Mouse (Mus musculus): ENCODE measurements around the gene Ddx47. TPM values are rescaled to one million over a fixed set of nuclear protein-coding genes. Genes with fewer than 3 reads are reported as not detected.

Gene Ddx47
- total and polyA plus RNA-seq, 2 experiments from 2014 or later, result 35.8 to 51.4 TPM

DNA sequence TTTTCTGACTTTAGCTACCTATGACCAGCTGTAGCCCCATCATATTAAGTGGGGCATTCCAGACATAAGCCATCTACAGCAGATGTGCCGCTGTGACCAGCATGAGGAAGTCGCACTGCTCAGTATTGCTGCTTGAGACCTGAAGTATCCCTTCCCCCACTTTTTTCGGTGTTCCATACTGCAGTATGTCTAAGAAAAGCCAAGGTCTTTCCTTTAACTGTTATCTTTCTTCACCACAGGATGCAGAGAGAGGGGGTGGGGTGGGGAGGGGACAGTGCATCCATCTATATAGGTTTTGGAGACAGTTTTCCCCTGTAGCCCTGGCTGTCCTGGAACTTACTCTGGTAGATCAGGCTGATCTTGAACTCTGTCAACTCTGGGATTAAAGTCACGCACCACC, 5.0 kb upstream of the Ddx47 start:
- no peaks in the 10 kb centered on the region for H3K27me3 ChIP-seq (ENCODE audit: control insufficient read depth, insufficient read depth, low read length)
- WGBS, result 73% methylated on average over 4 of the region's 4 CpGs
- DNase-seq (ENCODE audit: low spot score) (no peak), ATAC-seq (ENCODE audit: insufficient read depth, low read depth) (no peak)
- H3K4me3 ChIP-seq (ENCODE audit: low read depth, low read length), result no peak overlapping the region
- H3K9ac ChIP-seq (replicated peaks; ENCODE audit: low read depth, low read length), result no peak overlapping the region
- no peaks in the 10 kb centered on the region for H3K36me3 ChIP-seq (replicated peaks; ENCODE audit: control insufficient read depth, insufficient read depth, low read length)
- no peak overlapping the region for H3K27ac ChIP-seq (ENCODE audit: low read depth)
- TF ChIP-seq EP300 (IDR thresholded peaks at IDR 0.05; ENCODE audit: low read depth) (no peak), CTCF (IDR thresholded peaks at IDR 0.05; ENCODE audit: low read depth) (no peak)
- no peaks in the 10 kb centered on the region for H3K9me3 ChIP-seq (replicated peaks; ENCODE audit: control insufficient read depth, low read length)
- no peak overlapping the region for H3K4me2 ChIP-seq (ENCODE audit: low read depth, low read length)
- no peaks in the 10 kb centered on the region for H3K4me1 ChIP-seq (ENCODE audit: control insufficient read depth, insufficient read depth)

DNA sequence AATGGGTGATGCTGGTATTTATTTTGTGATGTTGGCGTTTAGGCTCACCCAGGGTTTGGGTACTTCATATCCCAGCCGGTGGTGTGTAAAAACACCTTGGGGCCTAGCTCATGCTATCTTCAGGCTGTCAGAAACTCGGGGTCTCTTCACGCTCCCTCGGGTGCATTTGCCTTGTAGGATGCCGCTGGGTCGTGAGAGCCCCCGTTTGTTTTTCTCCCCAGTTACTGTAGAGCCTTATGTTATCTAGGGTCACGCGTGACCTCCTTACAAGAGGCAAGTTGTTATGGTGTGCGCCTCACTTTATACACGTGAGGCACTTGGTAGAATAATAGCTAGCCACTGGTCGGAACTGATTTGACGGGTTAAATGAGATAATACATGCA, 313 bp downstream of the Ddx47 start:
- Histone ChIP-seq H3K9ac (replicated peaks; ENCODE audit: low read depth, low read length) (peak overlapping the region; percentile 81), H3K27ac (ENCODE audit: low read depth) (peak overlapping the region; percentile 1; the same call in 1 of the 2 replicates), H3K36me3 (replicated peaks; ENCODE audit: control insufficient read depth, insufficient read depth, low read length) (peaks cover 33% of the 10 kb centered on the region), H3K27me3 (ENCODE audit: control insufficient read depth, insufficient read depth, low read length) (no peaks in the 10 kb centered on the region), H3K9me3 (replicated peaks; ENCODE audit: control insufficient read depth, low read length) (no peaks in the 10 kb centered on the region), H3K4me3 (ENCODE audit: low read depth, low read length) (peak overlapping the region; percentile 83), H3K4me1 (ENCODE audit: control insufficient read depth, insufficient read depth) (peaks cover 6% of the 10 kb centered on the region; the same call in 1 of the 2 replicates), H3K4me2 (ENCODE audit: low read depth, low read length) (peak overlapping the region; percentile 80)
- no peak for DNase-seq (ENCODE audit: low spot score)
- WGBS, result under 1% methylated on average over 14 of the region's 14 CpGs
- peak; percentile 10; the same call in 1 of the 2 replicates for ATAC-seq (ENCODE audit: insufficient read depth, low read depth)
- TF ChIP-seq EP300 (IDR thresholded peaks at IDR 0.05; ENCODE audit: low read depth) (0 out of 2 replicates have a peak, but pooled peaks have one; percentile 16), CTCF (IDR thresholded peaks at IDR 0.05; ENCODE audit: low read depth) (no peak)

DNA sequence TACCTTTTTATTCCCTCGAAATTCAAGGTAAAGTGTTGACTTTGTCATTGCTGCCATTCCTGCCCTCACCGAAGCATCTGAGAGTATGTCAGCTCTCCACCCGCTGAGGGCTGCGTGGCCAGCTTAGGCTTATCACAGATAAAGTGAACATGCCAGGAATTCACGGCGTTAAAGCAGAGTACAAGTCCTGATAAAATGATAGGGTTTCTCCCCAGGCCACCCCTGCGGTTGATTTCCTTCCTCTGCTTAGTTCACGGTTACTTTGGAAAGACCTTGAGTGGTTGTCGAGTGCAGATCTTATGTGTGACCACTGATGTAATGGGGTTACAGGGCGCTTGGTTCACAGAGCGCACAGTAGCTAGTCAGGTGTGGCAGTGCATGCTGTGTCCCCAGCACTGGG, 5.8 kb downstream of the Ddx47 start:
- no peak for DNase-seq (ENCODE audit: low spot score)
- Histone ChIP-seq H3K36me3 (replicated peaks; ENCODE audit: control insufficient read depth, insufficient read depth, low read length) (peaks cover 85% of the 10 kb centered on the region), H3K4me3 (ENCODE audit: low read depth, low read length) (no peak overlapping the region), H3K27me3 (ENCODE audit: control insufficient read depth, insufficient read depth, low read length) (no peaks in the 10 kb centered on the region), H3K27ac (ENCODE audit: low read depth) (no peak overlapping the region), H3K9me3 (replicated peaks; ENCODE audit: control insufficient read depth, low read length) (no peaks in the 10 kb centered on the region), H3K4me2 (ENCODE audit: low read depth, low read length) (no peak overlapping the region), H3K4me1 (ENCODE audit: control insufficient read depth, insufficient read depth) (peaks cover 2% of the 10 kb centered on the region; the same call in 1 of the 2 replicates), H3K9ac (replicated peaks; ENCODE audit: low read depth, low read length) (no peak overlapping the region)
- WGBS, result 43% methylated on average over 11 of the region's 11 CpGs
- TF ChIP-seq CTCF (IDR thresholded peaks at IDR 0.05; ENCODE audit: low read depth) (no peak), EP300 (IDR thresholded peaks at IDR 0.05; ENCODE audit: low read depth) (no peak)
- ATAC-seq (ENCODE audit: insufficient read depth, low read depth), result no peak

DNA sequence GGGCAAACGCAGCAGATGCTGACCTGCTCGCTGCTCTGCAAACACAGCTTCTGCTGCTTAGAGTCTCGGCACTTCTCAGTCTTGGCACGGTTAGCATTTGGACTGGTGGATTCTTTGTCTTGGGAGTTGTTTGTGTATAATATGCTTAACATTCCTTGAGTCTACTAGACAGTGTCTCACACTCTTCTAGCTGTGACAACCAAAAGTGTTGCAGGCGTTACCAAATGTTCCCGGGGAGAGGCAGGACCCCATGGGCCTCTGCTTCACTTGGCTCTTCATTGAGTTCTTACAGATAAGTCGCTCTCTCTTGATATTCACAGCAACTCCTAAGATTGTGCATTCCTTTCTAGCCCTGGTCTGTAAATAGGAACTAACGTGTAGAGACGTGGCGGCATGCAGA, 8.2 kb downstream of the Ddx47 start:
- no peak overlapping the region for H3K27ac ChIP-seq (ENCODE audit: low read depth)
- no peaks in the 10 kb centered on the region for H3K9me3 ChIP-seq (replicated peaks; ENCODE audit: control insufficient read depth, low read length)
- ATAC-seq (ENCODE audit: insufficient read depth, low read depth) (no peak), DNase-seq (ENCODE audit: low spot score) (no peak)
- no peak overlapping the region for H3K9ac ChIP-seq (replicated peaks; ENCODE audit: low read depth, low read length)
- H3K4me1 ChIP-seq (ENCODE audit: control insufficient read depth, insufficient read depth), result no peaks in the 10 kb centered on the region
- no peaks in the 10 kb centered on the region for H3K27me3 ChIP-seq (ENCODE audit: control insufficient read depth, insufficient read depth, low read length)
- H3K36me3 ChIP-seq (replicated peaks; ENCODE audit: control insufficient read depth, insufficient read depth, low read length), result peaks cover 97% of the 10 kb centered on the region
- TF ChIP-seq CTCF (IDR thresholded peaks at IDR 0.05; ENCODE audit: low read depth) (no peak), EP300 (IDR thresholded peaks at IDR 0.05; ENCODE audit: low read depth) (no peak)
- WGBS, result 53% methylated on average over 10 of the region's 10 CpGs
- H3K4me3 ChIP-seq (ENCODE audit: low read depth, low read length), result no peak overlapping the region
- no peak overlapping the region for H3K4me2 ChIP-seq (ENCODE audit: low read depth, low read length)

DNA sequence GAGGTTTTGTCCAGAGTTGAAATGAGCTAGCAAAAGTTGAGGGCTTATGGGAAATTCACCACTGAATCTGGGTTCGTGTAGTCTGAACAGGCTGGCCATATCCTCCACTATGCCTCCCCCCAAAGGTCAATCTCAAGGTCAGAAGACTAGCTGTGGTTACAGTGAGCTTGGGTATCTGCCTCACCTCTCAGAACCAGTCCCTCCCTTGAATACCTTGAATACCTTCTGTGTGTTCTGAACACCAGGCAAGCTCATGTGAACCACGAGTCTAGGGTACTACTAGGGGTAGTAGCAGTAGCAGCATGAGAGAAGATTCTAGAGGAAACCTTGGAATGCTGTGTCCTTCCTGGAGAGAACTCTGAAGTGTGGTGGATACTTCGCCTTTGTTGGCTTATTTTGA, 10.2 kb downstream of the Ddx47 start:
- Histone ChIP-seq H3K36me3 (replicated peaks; ENCODE audit: control insufficient read depth, insufficient read depth, low read length) (peaks cover 79% of the 10 kb centered on the region), H3K27ac (ENCODE audit: low read depth) (no peak overlapping the region), H3K27me3 (ENCODE audit: control insufficient read depth, insufficient read depth, low read length) (no peaks in the 10 kb centered on the region), H3K4me3 (ENCODE audit: low read depth, low read length) (no peak overlapping the region), H3K4me2 (ENCODE audit: low read depth, low read length) (no peak overlapping the region), H3K9ac (replicated peaks; ENCODE audit: low read depth, low read length) (no peak overlapping the region), H3K9me3 (replicated peaks; ENCODE audit: control insufficient read depth, low read length) (no peaks in the 10 kb centered on the region), H3K4me1 (ENCODE audit: control insufficient read depth, insufficient read depth) (0 out of 2 replicates have a peak, but pooled peaks cover 2% of the 10 kb centered on the region)
- 74% methylated on average over 3 of the region's 3 CpGs for WGBS
- DNase-seq (ENCODE audit: low spot score) (no peak), ATAC-seq (ENCODE audit: insufficient read depth, low read depth) (no peak)
- TF ChIP-seq CTCF (IDR thresholded peaks at IDR 0.05; ENCODE audit: low read depth) (no peak), EP300 (IDR thresholded peaks at IDR 0.05; ENCODE audit: low read depth) (no peak)

DNA sequence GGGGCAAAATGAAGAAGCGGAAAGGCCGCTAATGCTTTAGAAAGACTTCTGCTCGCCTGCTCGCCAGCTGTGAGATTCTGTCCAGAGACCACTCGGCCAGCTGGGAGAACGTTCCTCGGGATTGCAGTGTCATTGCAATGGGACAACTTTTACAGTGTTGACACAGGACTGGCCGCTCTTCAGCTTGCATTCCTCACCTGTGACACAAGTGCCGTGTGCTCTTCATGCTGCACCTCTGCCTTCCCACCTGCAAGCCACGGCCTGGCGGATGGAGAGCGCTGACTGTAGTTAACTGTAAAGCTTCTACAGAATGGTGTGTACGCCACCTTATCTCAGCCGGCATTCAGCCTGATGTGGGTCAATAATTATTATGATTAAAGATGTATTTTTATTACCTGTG, 12.0 kb downstream of the Ddx47 start:
- DNase-seq (ENCODE audit: low spot score), result no peak
- WGBS, result 82% methylated on average over 14 of the region's 14 CpGs
- no peaks in the 10 kb centered on the region for H3K9me3 ChIP-seq (replicated peaks; ENCODE audit: control insufficient read depth, low read length)
- H3K4me2 ChIP-seq (ENCODE audit: low read depth, low read length), result no peak overlapping the region
- H3K27ac ChIP-seq (ENCODE audit: low read depth), result no peak overlapping the region
- H3K27me3 ChIP-seq (ENCODE audit: control insufficient read depth, insufficient read depth, low read length), result no peaks in the 10 kb centered on the region
- no peak for ATAC-seq (ENCODE audit: insufficient read depth, low read depth)
- peaks cover 62% of the 10 kb centered on the region for H3K36me3 ChIP-seq (replicated peaks; ENCODE audit: control insufficient read depth, insufficient read depth, low read length)
- no peak overlapping the region for H3K9ac ChIP-seq (replicated peaks; ENCODE audit: low read depth, low read length)
- TF ChIP-seq EP300 (IDR thresholded peaks at IDR 0.05; ENCODE audit: low read depth), result no peak
- TF ChIP-seq CTCF (IDR thresholded peaks at IDR 0.05; ENCODE audit: low read depth), result no peak
- no peak overlapping the region for H3K4me3 ChIP-seq (ENCODE audit: low read depth, low read length)
- 0 out of 2 replicates have a peak, but pooled peaks cover 2% of the 10 kb centered on the region for H3K4me1 ChIP-seq (ENCODE audit: control insufficient read depth, insufficient read depth)
